Mouse (Mus musculus): ENCODE data around the gene Fam149b.

DNA sequence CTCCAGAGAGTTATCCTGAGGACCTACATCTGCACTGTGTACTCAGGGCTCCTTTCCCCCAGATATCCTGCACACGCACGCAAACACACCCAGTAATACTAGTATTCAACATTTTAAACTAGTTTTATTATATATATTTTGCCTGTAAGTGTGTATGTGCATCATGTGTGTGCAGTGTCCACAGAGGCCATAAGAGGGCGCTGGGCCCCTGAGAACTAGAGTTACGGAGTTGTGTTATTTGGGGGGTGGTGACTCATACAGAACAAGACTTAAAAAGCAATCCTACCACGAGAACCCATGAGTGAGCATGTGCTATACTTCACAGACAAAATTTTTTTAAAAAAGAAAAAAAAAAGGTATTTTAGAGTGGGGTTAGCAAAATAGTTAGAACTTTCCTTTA is 8.5 kb upstream of the Fam149b start:
- TF ChIP-seq CHD1 (IDR thresholded peaks at IDR 0.05; ENCODE audit: low read depth, low read length) (no peak), POLR2A (IDR thresholded peaks at IDR 0.05; ENCODE audit: control insufficient read depth in 1 of 2, insufficient read depth in 1 of 2, low read depth in 1 of 2, low read length in 2 of 2, poor library complexity in 1 of 2) (no peak)
